Mouse (Mus musculus) hindbrain, embryonic 16.5 days (tissue): ENCODE data around the gene Olfr699. TPM values are rescaled to one million over a fixed set of nuclear protein-coding genes. Genes with fewer than 3 reads are reported as not detected.
"Not testable (repeated sequence)": the region's sequence is repeated elsewhere in the genome, so short reads cannot be mapped to it uniquely, and the experiment has no call there.

Experiments used
- ATAC-seq: fragments of 200-750 bp; cut with Nextera tagmentation; 2 replicates; pipeline ENCODE4 v1.8.0; 2017; ENCODE audit warnings: moderate TSS enrichment, moderate library complexity
- H3K27ac ChIP-seq: fragments of 300-500 bp; sonication (generic); 2 replicates; pipeline ENCODE4 v1.5.1; 2014; ENCODE audit warnings: low read depth, mild to moderate bottlenecking, control low read depth, low read length, moderate library complexity
- H3K27me3 ChIP-seq: fragments of 300-500 bp; sonication (generic); replicated peaks from 2 replicates; pipeline ENCODE4 v1.6.1; 2014; ENCODE audit warnings: low read length; ENCODE audit not compliant: control insufficient read depth, insufficient read depth
- H3K36me3 ChIP-seq: fragments of 300-500 bp; sonication (generic); 2 replicates; pipeline ENCODE4 v1.6.1; 2014; ENCODE audit warnings: mild to moderate bottlenecking, low read length, moderate library complexity, mixed read lengths; ENCODE audit not compliant: control insufficient read depth, insufficient read depth
- H3K4me1 ChIP-seq: fragments of 300-500 bp; sonication (generic); 2 replicates; pipeline ENCODE4 v1.6.1; 2014; ENCODE audit warnings: low read depth, low read length; ENCODE audit not compliant: control insufficient read depth, insufficient read depth
- H3K4me2 ChIP-seq: fragments of 300-500 bp; sonication (generic); 2 replicates; pipeline ENCODE4 v1.6.1; 2014; ENCODE audit warnings: mild to moderate bottlenecking, low read length, control low read depth, moderate library complexity
- H3K4me3 ChIP-seq: fragments of 300-500 bp; sonication (generic); 2 replicates; pipeline ENCODE4 v1.5.1; 2014; ENCODE audit warnings: mild to moderate bottlenecking, low read length, control low read depth, moderate library complexity
- H3K9ac ChIP-seq: fragments of 300-500 bp; sonication (generic); 2 replicates; pipeline ENCODE4 v1.6.1; 2014; ENCODE audit warnings: low read depth, mild to moderate bottlenecking, control low read depth, low read length, moderate library complexity
- H3K9me3 ChIP-seq: fragments of 300-500 bp; sonication (generic); 2 replicates; pipeline ENCODE4 v1.6.1; 2014; ENCODE audit warnings: mild to moderate bottlenecking, low read length, moderate library complexity; ENCODE audit not compliant: control insufficient read depth
- WGBS: fragments of 180-500 bp; shearing (Covaris S2); extraction: QIAGEN DNeasy Blood & Tissue Kit; methylation state at CpG from one replicate; pipeline ENCODE4 v1.1.7; 2014; 5-methylcytosine and 5-hydroxymethylcytosine counted together
- polyA plus RNA-seq: library from polyadenylated mRNA; unstranded; fragments of >200 nt; fragmentation: Nextera tagmentation; extraction: Ambion mirVana; gene quantifications from 2 replicates; pipeline ENCODE4 v1.2.1, GENCODE M21; 2015

The Olfr699 gene
- not detected in 2 replicates for polyA plus RNA-seq

- 73% methylated on average over 1 of the region's 1 CpGs for WGBS
- Histone ChIP-seq H3K27me3 (no peaks in the 10 kb centered on the region), H3K9me3 (0 out of 2 replicates have a peak, but pooled peaks cover 2% of the 10 kb centered on the region), H3K36me3 (no peaks in the 10 kb centered on the region), H3K4me2 (no peak within 1 kb of the TSS), H3K27ac (no peak within 1 kb of the TSS), H3K4me1 (no peaks in the 10 kb centered on the region), H3K9ac (no peak within 1 kb of the TSS), H3K4me3 (no peak within 1 kb of the TSS)
- ATAC-seq = no peak
Observed at GRCm38 (mm10) chr7:106793098-106793497, at the start of gene Olfr699. Olfr699 (minus strand) TSS chr7:106793198.

- no peak within 1 kb of the TSS for H3K4me3 ChIP-seq
- no peak within 1 kb of the TSS for H3K4me2 ChIP-seq
- no peaks in the 10 kb centered on the region for H3K9me3 ChIP-seq
- H3K27me3 ChIP-seq = no peaks in the 10 kb centered on the region
- ATAC-seq = no peak
- no peak within 1 kb of the TSS for H3K9ac ChIP-seq
- H3K27ac ChIP-seq = no peak within 1 kb of the TSS
- H3K36me3 ChIP-seq = no peaks in the 10 kb centered on the region
- H3K4me1 ChIP-seq = no peaks in the 10 kb centered on the region
Observed at GRCm38 (mm10) chr7:106833793-106834192, 40.8 kb upstream of the Olfr699 start, which contains the start of gene Olfr702. Olfr702 (minus strand) TSS chr7:106833893.

GRCm38 (mm10) chr7:106818414-106818813 lies 25.4 kb upstream of the Olfr699 start:
- H3K4me2 ChIP-seq = no peak overlapping the region
- no peaks in the 10 kb centered on the region for H3K36me3 ChIP-seq
- no peak overlapping the region for H3K27ac ChIP-seq
- no peak overlapping the region for H3K9ac ChIP-seq
- H3K4me1 ChIP-seq = no peaks in the 10 kb centered on the region
- no peak overlapping the region for H3K4me3 ChIP-seq
- no peaks in the 10 kb centered on the region for H3K9me3 ChIP-seq
- H3K27me3 ChIP-seq = no peaks in the 10 kb centered on the region
- no peak for ATAC-seq

- no peak overlapping the region for H3K9ac ChIP-seq
- H3K4me3 ChIP-seq = no peak overlapping the region
- no peaks in the 10 kb centered on the region for H3K4me1 ChIP-seq
- H3K4me2 ChIP-seq = no peak overlapping the region
- ATAC-seq = no peak
- H3K9me3 ChIP-seq = no peaks in the 10 kb centered on the region
- H3K27ac ChIP-seq = no peak overlapping the region
- 71% methylated on average over 2 of the region's 2 CpGs for WGBS
- H3K27me3 ChIP-seq = no peaks in the 10 kb centered on the region
- H3K36me3 ChIP-seq = no peaks in the 10 kb centered on the region
Observed at GRCm38 (mm10) chr7:106815775-106816174, 22.8 kb upstream of the Olfr699 start.

GRCm38 (mm10) chr7:106813829-106814228 lies 20.8 kb upstream of the Olfr699 start, which contains the start of gene Olfr701:
Olfr701 (plus strand) TSS chr7:106814129.
- H3K4me3 ChIP-seq = no peak within 1 kb of the TSS
- no peak within 1 kb of the TSS for H3K4me2 ChIP-seq
- no peak within 1 kb of the TSS for H3K9ac ChIP-seq
- H3K27ac ChIP-seq = no peak within 1 kb of the TSS
- H3K27me3 ChIP-seq = no peaks in the 10 kb centered on the region
- WGBS = 78% methylated on average over 2 of the region's 2 CpGs
- no peak for ATAC-seq
- H3K9me3 ChIP-seq = no peaks in the 10 kb centered on the region
- no peaks in the 10 kb centered on the region for H3K36me3 ChIP-seq
- no peaks in the 10 kb centered on the region for H3K4me1 ChIP-seq

- no peak within 1 kb of the TSS for H3K9ac ChIP-seq
- no peaks in the 10 kb centered on the region for H3K9me3 ChIP-seq
- no peaks in the 10 kb centered on the region for H3K4me1 ChIP-seq
- 82% methylated on average over 1 of the region's 1 CpGs for WGBS
- no peak within 1 kb of the TSS for H3K4me3 ChIP-seq
- no peak within 1 kb of the TSS for H3K27ac ChIP-seq
- no peak within 1 kb of the TSS for H3K4me2 ChIP-seq
- ATAC-seq = no peak
- H3K27me3 ChIP-seq = no peaks in the 10 kb centered on the region
- H3K36me3 ChIP-seq = no peaks in the 10 kb centered on the region
Observed at GRCm38 (mm10) chr7:106808734-106809133, 15.7 kb upstream of the Olfr699 start, which contains the start of gene Olfr700. Olfr700 (minus strand) TSS chr7:106808834.

- no peak overlapping the region for H3K4me3 ChIP-seq
- no peak for ATAC-seq
- H3K36me3 ChIP-seq = no peaks in the 10 kb centered on the region
- H3K9me3 ChIP-seq = no peaks in the 10 kb centered on the region
- H3K27ac ChIP-seq = no peak overlapping the region
- H3K4me2 ChIP-seq = no peak overlapping the region
- H3K4me1 ChIP-seq = no peaks in the 10 kb centered on the region
- no peaks in the 10 kb centered on the region for H3K27me3 ChIP-seq
- no peak overlapping the region for H3K9ac ChIP-seq
Observed at GRCm38 (mm10) chr7:106788330-106788729, 4.7 kb downstream of the Olfr699 start.

GRCm38 (mm10) chr7:106761008-106761407 lies 32.0 kb downstream of the Olfr699 start:
- not testable (repeated sequence) for H3K36me3 ChIP-seq, H3K4me2 ChIP-seq, H3K4me1 ChIP-seq, H3K27me3 ChIP-seq, ATAC-seq, H3K9ac ChIP-seq, H3K9me3 ChIP-seq, H3K27ac ChIP-seq, H3K4me3 ChIP-seq
- 98% methylated on average over 2 of the region's 2 CpGs for WGBS

GRCm38 (mm10) chr7:106758800-106759199 lies 34.2 kb downstream of the Olfr699 start:
- Histone ChIP-seq H3K4me1 (no peaks in the 10 kb centered on the region), H3K36me3 (no peaks in the 10 kb centered on the region), H3K27ac (no peak overlapping the region), H3K9me3 (0 out of 2 replicates have a peak, but pooled peaks cover 2% of the 10 kb centered on the region), H3K27me3 (no peaks in the 10 kb centered on the region), H3K9ac (no peak overlapping the region), H3K4me3 (no peak overlapping the region), H3K4me2 (no peak overlapping the region)
- WGBS = 95% methylated on average over 2 of the region's 2 CpGs
- no peak for ATAC-seq

- Histone ChIP-seq H3K36me3 (no peaks in the 10 kb centered on the region), H3K4me1 (no peaks in the 10 kb centered on the region), H3K9ac (no peak within 1 kb of the TSS), H3K9me3 (no peaks in the 10 kb centered on the region), H3K4me3 (no peak within 1 kb of the TSS), H3K27ac (no peak within 1 kb of the TSS), H3K27me3 (no peaks in the 10 kb centered on the region), H3K4me2 (no peak within 1 kb of the TSS)
- ATAC-seq = no peak
Observed at GRCm38 (mm10) chr7:106755297-106755696, 37.7 kb downstream of the Olfr699 start, which contains the start of gene Olfr698. Olfr698 (minus strand) TSS chr7:106755397.
